Mouse (Mus musculus) right cerebral cortex, postnatal 4 days (tissue): ENCODE data around the gene Pard3b.
"Not testable (repeated sequence)": the region's sequence is repeated elsewhere in the genome, so short reads cannot be mapped to it uniquely, and the experiment has no call there.

Experiments used
- DNase-seq: peaks from one replicate; pipeline ENCODE4 v3.0.0-alpha.2; 2022

The Pard3b gene

DNA sequence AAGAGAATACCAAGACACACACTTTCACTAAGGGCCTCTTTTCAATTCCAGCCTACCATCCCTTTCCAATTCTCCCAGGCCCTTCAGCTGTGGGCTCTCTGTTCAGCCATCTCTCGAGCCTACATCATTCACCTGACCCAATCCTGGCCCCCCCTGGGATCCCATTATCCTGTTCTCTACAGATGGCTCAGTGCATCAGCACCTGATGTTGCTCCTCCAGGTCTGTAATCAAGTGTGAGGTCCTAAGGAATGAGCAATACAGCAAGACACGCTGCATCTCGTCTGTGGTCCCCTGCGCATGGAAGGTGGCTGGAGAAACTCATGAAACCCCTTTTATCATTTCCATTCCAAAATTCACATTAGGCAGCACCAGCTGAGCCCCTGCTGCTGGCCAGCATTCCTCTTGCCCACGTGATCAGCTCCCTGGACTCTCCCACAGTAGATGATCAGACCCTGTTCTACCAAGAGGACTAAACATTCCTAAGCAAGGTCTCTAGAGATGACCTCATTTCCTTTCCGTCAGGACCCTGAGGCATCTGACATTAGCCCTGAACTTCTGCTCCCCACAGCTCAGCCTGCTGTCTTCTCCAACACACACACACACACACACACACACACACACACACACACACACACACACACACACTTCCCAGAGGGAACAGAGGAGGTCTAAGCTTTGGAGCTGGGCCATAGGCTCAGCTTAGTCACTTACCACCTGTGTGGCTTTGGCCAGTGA lies 952.8 kb downstream of the Pard3b start:
- no peak for DNase-seq

DNA sequence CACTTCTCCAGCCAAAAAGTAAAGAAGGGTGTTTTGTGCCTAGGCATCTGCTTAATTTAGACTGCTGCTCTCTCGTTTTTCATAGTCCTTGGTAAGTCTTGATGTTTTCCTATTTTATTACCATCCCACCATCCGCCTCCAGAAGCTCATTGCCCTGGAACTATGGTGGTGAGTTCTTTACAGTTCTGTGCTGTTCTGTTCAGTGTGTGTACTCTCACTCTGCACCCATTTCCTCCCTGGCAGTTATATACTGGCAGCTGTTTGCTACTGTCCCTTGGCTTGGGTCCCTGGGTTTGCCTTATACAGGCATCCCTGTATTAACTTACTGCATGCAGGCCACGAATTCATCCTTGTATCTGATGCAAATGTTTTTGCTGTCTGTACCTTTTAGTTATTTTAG lies 956.8 kb downstream of the Pard3b start:
- no peak for DNase-seq

DNA sequence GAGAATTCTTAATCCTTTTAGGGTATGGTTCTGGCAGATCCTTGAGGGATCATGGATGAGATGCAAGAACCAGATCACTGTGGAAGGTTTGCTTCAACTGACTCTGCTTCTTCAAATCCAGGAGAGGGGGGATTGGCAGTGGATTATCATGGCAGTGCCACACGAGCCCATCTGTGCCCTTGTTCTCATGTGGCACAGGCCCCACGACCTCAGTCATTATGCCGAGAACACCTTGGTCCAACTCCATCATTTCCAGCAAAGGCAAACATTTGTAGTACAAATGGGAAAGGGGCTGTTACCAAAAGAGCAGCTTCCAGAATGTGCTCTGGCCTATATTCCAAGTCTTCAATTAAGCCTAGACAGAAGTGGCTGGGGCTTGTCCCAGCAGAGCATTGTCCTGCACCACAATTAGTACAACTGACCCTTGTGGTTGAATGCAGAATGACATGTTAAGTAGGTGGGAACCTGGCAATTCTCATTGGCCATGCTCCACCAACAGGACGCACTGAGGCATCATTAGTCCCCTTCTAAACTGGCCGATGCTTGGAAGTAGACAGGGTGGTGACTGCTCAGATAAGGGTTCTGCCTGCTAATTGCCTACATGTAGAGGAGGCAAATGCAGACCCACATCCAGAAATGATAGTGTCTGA lies 959.3 kb downstream of the Pard3b start:
- no peak for DNase-seq

DNA sequence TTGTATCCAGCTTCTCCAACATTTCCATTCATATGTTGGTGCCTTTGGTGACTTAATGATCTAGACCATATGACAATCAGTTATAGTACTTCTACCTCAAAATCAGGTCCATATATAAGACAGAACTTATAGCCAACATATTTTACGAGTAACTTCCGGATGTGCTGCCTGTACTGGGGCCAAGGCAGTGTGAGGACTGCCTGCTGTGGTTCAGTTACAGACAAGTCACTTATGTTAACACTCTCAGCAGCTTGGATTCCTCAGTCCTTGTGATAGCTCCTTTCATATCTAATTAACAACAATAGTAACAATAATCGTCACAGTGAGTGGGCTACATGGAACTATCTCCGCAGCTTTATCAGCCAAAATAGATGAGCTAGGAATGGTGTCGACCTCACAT lies 959.9 kb downstream of the Pard3b start:
- DNase-seq, result no peak

DNA sequence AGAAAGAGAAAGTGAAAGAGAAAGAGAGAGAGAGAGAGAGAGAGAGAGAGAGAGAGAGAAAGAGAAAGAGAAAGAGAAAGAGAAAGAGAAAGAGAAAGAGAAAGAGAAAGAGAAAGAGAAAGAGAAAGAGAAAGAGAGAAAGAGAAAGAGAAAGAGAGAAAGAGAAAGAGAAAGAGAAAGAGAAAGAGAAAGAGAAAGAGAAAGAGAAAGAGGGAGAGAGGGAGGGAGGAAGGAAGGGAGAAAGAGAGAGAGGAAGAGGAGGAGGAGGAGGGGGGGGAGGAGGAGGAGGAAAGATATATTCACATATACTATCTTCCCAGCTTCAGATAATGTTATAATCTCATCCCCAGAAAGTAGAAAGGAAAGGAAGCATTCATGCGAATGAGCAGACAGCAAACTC lies 966.0 kb downstream of the Pard3b start:
- not testable (repeated sequence) for DNase-seq

DNA sequence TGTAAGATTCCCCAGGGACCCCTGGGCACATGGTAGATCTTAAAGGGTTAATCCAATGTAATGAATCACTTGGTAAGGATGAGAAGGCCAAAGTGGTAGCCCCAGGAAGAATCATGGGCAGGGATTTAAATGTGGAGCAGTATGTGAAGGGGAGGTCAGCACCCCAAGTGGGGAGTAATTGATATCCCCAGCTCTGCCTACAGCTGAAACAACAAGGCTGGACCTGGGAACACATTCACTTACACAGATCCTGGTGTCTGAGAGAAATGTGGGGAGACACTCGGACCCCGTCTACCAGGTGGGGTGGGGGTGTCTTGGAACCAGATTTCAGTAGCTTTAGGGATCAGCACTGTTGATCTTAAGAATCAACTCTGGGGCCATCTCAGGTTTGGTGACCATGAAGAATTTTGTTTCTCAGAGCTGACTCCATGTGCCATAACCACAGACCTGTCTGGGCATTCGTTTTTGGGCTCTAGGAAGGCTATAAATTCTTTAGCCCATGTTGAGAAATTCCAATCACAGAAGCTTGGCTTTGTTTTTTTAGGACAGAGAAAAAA lies 979.6 kb downstream of the Pard3b start:
- no peak for DNase-seq

DNA sequence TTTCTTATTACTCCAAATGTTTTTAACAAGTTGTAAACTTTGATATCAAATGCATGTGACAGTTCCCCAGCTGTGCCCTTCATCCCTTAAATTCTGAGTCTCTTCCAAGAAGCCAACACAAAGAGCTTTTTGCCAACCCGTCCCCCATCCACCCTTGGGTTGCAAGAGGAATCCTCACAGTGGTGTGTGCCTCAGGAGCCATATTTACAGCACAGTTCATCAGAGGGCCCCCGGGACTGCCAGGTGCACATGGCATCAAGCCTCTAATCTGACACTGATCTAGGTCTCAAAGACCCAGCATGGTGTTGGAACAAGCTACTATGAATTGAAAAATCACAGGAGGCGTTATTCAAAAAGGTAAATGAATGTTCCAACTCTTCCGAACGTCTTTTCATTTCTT lies 980.8 kb downstream of the Pard3b start:
- DNase-seq, result no peak

DNA sequence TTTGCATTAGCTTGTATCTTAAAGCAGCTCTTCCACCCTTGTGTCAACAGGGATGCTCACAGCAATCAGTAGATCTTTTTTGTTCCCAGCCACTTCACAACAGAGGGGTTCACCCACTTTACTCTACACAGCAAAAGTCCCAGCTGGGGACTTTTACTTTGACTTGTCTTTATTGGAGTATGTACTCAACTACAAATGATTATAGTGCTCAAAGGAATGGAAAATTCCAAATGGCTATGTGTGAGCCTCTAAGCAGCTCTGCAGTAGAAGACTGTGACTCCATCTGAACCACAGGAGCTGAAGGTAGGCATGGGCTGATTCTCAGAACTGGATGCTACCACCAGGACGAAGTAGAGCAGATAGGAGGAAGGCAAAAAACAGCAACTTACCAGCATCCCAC lies 983.8 kb downstream of the Pard3b start:
- no peak for DNase-seq

DNA sequence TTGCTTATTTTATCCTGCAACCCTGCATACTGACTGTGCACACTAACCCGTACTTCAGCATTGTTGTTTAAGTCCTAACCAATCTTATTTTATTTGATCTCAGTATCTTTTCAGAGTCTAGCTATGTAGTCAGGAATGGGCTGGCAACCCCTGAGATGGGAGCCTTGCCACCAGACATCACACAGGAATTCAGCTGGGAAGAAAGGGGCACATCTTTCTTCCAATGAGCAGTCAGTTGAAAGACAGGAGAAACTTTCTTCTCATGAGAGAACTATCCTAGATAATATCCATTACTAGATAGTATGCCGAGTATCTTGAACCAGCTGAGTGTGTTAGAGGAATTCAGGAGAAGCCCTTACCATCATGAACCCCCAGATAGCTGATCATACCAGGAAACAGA lies 985.5 kb downstream of the Pard3b start:
- no peak for DNase-seq

DNA sequence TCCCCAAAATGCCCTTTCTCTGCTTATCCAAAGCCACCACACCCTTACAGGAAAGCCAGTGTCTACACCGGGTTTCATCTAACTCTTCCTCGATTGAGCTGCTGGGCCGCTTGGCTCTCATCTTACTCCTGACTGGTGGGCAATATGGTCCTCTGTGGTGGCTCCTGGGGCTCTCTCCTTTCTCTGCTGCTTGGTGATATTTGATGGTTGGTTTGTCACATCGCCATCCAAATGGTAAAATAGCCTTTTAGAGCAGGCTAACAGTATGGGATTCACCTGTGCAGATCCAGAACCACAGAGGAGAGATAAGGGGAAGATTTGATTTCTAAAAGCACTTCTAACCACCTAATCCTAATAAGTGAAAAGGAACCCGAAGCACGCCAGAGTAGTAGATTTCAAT lies 986.2 kb downstream of the Pard3b start:
- DNase-seq, result no peak

DNA sequence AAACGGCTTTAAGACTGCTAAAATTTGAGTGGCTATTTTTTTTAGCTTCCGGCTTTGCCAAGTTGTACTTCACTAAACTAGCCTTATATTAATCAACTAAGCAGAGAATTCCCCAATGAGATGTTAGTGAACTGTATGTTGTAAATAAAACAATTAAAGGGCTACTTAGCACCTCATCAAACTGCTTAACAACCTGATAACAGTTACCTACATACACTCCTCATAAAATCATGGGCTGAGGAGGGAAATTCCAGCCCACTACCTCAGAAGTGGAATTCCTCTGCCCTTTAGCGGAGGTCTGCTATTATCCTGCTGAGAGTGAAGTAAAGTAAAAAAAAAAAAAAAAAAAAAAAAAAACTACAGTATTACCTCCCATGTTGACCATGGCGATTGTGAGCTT lies 986.7 kb downstream of the Pard3b start:
- DNase-seq, result no peak

DNA sequence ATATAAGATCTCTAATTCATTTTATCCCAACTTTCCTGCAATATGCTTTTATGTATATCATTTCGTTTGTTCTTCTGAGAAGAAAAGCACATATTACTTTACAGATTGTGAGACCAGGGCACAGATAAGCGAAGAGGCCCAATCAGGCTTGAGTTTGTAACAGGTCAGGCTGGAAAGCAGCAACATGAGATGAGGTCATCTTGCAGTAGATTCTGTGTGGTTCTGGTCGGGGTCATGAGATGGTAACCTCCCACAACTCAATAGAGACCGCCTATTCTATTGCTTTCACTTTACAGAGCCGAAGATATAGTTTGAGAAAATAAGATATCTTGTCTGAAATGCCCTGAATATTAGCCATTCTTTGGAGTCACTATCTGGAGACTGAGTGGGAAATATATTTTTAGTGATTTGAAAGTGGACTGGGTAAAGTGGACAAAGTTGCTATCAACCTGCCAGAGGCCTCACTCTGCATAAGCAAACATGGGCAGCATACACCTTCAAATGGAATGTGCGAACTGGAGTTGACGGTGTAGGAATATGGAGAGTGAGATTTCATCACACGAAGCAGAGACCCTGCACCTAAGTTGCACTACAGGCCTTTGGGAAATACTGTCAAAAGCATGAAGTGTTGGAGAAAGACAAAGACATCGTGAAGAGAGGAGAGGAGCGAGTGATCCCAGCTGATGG lies 987.3 kb downstream of the Pard3b start:
- DNase-seq, result no peak

DNA sequence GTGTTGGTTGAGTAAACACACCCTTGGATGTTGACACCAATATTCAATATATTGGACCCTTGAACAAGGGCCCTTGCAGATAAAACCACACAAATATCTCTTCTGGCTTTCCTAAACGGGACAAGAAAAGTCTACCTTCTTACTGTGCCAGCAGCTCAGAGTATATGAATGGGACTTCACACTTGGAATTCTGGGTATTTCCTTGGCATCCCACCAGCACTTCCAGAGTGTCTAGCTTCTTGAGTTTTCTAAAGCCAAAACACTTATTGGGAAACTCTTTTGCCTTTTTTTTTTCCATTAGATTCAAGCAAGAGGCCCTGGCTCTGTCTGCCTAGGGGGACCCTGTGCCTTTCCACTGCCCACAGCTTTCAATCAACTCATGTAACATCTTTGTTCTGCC lies 991.3 kb downstream of the Pard3b start:
- DNase-seq, result peak; percentile 34

DNA sequence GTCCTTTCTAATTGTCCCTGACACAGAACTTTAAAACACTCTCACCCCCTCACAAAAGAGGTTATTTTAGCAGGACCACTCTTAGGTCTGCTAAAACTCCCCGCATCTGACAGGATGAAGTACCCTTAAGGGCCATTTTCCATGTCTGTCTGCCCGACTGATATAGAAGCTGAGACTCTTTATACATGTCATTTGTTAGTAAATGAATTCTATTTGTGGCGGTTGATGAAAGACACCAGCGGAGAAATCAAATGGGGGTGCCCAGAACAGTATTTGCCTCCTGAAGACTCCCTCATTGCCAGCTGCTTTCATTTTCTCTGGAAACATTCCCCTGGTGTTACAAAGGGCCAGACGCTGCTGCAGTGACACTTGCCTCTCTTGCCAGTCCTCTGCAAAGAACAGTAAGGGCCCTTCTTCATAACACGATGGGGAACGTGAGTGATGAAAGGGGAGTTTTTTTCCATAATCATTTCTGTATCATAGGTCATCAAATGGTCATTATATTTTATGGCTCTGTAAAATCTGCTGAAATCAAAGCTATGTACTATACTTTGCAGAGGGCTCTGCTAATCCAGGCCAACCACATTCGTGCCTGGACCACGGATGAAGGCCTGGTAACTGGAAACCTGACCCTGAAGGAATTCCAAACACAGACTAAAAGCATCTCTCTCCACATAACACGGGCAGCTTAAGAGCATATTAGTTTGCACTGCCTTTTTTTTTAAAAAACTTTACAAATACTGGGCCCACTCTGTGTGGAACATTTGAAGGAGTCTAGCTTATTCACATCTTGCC lies 993.1 kb downstream of the Pard3b start:
- DNase-seq, result no peak

DNA sequence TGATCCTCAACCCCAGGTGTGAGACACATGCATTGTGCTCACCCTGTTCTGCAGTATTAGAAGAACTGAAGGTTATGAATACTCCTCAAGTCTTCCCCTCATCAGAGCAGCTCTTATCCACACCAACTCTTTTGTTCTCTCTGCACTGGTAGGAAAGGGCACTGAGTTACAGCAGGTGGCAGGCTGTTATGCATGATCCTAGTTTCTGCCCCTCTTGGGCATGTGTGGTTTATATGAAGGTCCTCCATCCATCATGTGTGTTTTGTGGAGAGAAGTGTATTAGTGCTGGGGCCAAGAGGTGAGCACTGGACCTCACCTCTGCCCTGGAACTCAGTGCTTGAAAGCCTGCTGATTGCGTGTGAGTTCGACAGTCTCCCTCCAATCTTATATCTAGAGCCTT lies 994.3 kb downstream of the Pard3b start:
- DNase-seq, result no peak

DNA sequence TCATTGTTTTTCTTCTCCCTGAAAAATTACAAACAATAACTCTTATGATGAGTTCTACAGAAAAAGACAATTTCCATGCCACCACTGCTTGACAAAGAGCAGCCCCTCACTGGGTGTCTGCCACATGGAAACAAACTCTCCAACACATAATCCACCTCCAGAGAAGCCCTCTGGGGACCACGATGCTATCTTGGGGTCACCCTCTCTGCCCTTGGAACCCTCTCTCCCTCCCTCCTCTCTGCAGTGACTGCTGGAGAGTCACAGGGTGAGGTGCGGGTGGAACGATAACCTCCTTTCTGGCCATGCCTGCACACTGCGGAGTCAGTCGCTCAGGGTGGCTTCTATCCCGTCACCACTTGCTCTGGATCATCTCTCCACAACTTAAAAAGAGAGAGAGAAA lies 996.6 kb downstream of the Pard3b start:
- no peak for DNase-seq

DNA sequence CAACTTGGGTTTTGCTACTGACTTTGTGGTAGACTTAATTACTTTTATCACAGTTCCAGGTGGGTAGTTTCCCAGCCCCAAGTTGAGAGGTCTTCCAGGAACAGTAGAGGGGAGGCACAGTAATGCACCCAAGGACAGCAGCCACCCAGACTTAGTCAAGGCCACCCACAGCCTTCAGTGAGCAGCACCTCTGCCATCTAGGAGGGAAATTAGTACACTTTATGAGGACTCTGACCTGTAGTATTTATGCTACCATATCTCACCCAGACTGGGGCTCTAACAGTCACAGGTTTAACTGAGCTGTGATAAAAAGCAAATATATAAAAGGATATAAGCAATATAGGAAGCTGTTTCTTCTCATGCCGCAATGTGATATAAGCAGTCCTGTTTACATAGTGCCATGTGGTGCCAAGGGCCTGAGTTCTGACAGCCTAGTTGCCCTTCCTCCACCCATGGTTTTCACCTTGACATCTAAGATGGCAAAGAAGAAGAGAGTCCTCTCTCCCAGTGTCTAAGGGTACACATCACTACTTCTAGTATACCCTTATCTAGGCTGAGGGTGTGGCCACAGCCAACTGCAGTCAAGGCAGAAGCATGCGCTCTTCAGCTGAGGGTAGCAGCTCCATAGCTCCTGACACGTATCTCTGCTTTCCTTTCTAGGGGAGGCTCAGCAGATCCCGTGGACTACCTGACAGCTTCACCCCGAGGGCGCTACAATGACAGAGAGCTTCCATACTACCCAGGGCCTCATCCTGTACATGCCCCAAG lies 998.5 kb downstream of the Pard3b start:
- no peak for DNase-seq

DNA sequence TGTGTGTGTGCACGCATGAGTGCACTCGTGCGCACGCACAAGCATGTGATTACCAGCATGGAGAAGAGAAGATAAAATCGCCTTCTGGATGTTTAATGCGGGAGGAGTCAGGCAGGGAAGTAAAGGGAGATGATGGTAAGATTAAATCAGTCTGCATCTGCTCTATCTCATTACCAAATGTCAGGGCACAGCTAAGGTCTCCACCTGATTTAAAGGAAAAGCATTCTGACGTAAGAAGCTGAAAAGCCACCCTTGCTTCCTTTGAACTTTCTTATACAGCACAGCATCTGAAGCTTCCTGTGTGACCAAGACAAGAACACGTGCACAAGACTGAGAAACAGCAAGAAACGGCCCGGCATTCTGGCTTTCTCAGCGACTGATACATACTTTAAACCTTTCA lies 1000.4 kb downstream of the Pard3b start:
- DNase-seq, result no peak

DNA sequence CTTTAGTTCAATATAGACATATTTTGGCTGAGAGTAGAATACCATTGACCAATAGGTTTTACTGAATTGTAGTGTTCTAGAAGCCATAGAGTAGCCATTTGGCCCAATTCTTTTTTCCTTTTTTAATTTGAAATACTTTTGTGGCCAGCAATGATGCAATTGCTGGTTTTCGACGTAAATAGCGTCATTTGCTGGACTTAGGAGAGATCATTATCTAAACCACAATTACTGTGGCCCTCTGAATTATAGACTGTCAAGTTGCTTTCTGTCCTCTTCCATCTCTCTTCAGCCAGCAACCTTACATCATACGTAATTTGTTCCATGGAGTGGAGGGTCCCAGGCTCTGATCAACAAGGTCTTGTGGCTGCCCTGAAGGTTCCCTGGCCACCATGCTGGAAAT lies 1000.8 kb downstream of the Pard3b start:
- DNase-seq, result no peak

DNA sequence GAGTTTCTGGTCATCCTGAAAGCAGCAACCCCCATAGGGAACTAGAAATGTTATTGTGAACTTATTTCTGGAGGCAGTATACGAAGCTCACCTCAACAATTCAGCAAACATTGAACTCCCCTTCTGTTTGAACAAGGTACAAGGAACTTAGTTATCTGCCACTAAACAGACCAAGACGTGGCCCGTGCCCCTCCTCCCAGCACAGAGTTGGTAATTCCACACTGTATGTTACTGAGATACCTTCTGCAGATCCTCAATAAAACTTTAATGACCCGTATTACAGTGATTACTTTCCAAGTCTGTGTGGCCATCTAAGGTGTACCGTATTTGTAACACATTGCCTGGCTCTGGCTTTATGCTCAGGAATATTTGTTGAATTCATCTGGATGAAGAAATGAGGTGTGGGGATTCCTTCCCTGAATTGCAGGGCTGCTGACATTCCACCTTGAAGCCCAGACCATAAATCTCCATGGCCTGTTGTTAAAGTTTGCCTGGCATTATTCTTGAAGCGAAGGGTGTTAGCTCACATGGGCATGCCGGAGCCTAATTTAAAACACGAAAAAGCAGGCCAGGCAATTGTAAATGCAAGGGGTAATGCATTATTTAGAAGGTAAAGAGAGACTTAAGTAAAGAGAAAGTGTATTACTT lies 1006.1 kb downstream of the Pard3b start:
- DNase-seq, result no peak

DNA sequence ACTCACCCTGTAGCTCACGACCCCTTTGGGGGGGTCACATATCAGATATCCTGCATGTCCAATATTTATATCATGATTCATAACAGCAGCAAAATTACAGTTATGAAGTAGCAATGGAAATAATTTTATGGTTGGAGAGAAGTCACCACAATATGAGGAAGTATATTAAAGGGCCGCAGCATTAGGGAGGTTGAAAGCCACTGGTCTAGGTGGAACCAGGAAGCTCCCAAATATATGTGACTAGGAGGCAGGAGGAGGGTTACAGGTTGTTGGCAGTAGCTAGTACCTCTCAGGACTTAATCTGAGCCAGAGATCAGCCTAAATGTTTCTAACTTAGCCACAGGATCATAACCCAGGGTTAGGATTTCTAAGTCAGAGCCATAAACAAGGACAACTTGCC lies 1008.2 kb downstream of the Pard3b start:
- no peak for DNase-seq

DNA sequence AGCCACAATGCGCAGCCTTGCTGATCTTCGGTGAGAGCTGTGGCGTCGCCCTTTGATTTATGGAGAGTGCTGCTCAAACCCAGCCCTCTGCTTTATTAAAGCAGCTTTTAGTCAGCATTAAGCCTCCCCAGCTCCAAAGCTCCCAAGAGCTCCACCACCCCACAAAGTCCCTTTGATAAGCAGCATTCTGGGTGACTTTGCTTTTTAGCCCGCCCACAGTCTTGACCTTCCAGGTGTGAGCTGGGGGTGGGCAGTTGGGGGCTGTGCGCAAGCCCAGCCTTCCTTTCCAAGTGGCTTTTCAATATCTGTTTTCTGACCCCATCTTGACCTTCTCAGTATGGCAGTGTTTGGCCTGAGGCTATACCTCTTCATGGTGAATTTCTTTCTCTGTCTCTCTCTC lies 1009.5 kb downstream of the Pard3b start:
- no peak for DNase-seq
